In genomic region chr11:60185396-60186231, GRCm38 (mm10) we compare ENCODE assay signal across 8 mouse cellular contexts. TPM values are rescaled to one million over a fixed set of nuclear protein-coding genes. Genes with fewer than 3 reads are reported as not detected.
DNase-seq lines count a peak whose midpoint lies in the region; ATAC-seq and TF ChIP-seq lines count a peak whose summit lies in the region.

No protein-coding gene starts in this region.

- peak overlapping the region; percentile 36; the same call in 1 of the 2 replicates for H3K27ac ChIP-seq in heart, embryonic 13.5 days (replicated peaks)
- no peak overlapping the region for H3K27ac ChIP-seq in liver, embryonic 14.5 days
- H3K27ac ChIP-seq in neural tube, embryonic 12.5 days, result peak overlapping the region; percentile 79

- no peaks in the 10 kb centered on the region for H3K27me3 ChIP-seq in heart, embryonic 13.5 days (replicated peaks)
- H3K27me3 ChIP-seq in liver, embryonic 14.5 days (ENCODE audit: control insufficient read depth, insufficient read depth, low read length), result no peaks in the 10 kb centered on the region
- no peaks in the 10 kb centered on the region for H3K27me3 ChIP-seq in neural tube, embryonic 12.5 days (replicated peaks)

- H3K36me3 ChIP-seq in heart, embryonic 13.5 days, result peaks cover 57% of the 10 kb centered on the region
- no peaks in the 10 kb centered on the region; the same call in none of the 2 replicates for H3K36me3 ChIP-seq in liver, embryonic 14.5 days (replicated peaks; ENCODE audit: control insufficient read depth, insufficient read depth, low read depth)
- peaks cover 57% of the 10 kb centered on the region for H3K36me3 ChIP-seq in neural tube, embryonic 12.5 days

- no peaks in the 10 kb centered on the region for H3K9me3 ChIP-seq in heart, embryonic 13.5 days
- H3K9me3 ChIP-seq in liver, embryonic 14.5 days (ENCODE audit: control insufficient read depth, low read length), result no peaks in the 10 kb centered on the region
- H3K9me3 ChIP-seq in neural tube, embryonic 12.5 days, result no peaks in the 10 kb centered on the region

- H3K4me1 ChIP-seq in heart, embryonic 13.5 days, result peaks cover 78% of the 10 kb centered on the region
- peaks cover 5 to 21% of the 10 kb centered on the region in 2 experiments for H3K4me1 ChIP-seq in liver, embryonic 14.5 days (replicated peaks; ENCODE audit: control insufficient read depth in 2 of 2, insufficient read depth in 2 of 2, low read length in 1 of 2)
- peaks cover 51% of the 10 kb centered on the region for H3K4me1 ChIP-seq in neural tube, embryonic 12.5 days

- no peak overlapping the region for H3K4me3 ChIP-seq in heart, embryonic 13.5 days
- H3K4me3 ChIP-seq in liver, embryonic 14.5 days (ENCODE audit: insufficient read depth in 1 of 2, low read depth in 2 of 2, low read length in 2 of 2), result no peak overlapping the region
- H3K4me3 ChIP-seq in neural tube, embryonic 12.5 days, result no peak overlapping the region

- H3K4me2 ChIP-seq in heart, embryonic 13.5 days, result no peak overlapping the region
- H3K4me2 ChIP-seq in liver, embryonic 14.5 days (ENCODE audit: low read depth), result peak overlapping the region; percentile 18
- no peak overlapping the region; the same call in 1 of the 2 replicates for H3K4me2 ChIP-seq in neural tube, embryonic 12.5 days (replicated peaks)

- no peak for DNase-seq in heart, adult 9 months (ENCODE audit: low spot score in 2 of 2)
- DNase-seq in adrenal gland, postnatal 36 days, result peak; percentile 55 to 58
- DNase-seq in liver, embryonic 14.5 days (ENCODE audit: low read depth in 3 of 3, low spot score in 3 of 3), result no peak
- no peak for DNase-seq in ovary, postnatal 10 days (ENCODE audit: low spot score)
- DNase-seq in kidney, adult 9 months, result no peak

- H3K9ac ChIP-seq in heart, embryonic 13.5 days, result peak overlapping the region; percentile 62
- no peak overlapping the region for H3K9ac ChIP-seq in liver, embryonic 14.5 days (replicated peaks)
- H3K9ac ChIP-seq in neural tube, embryonic 12.5 days, result peak overlapping the region; percentile 36

- WGBS in heart, embryonic 13.5 days, result 67% methylated on average over 20 of the region's 20 CpGs
- 41% methylated on average over 20 of the region's 20 CpGs for WGBS in liver, embryonic 14.5 days (ENCODE audit: insufficient replicate concordance)
- WGBS in neural tube, embryonic 12.5 days, result 84% methylated on average over 20 of the region's 20 CpGs

- ATAC-seq in heart, embryonic 13.5 days (ENCODE audit: extremely low read depth, insufficient number of reproducible peaks, low FRiP score, low TSS enrichment), result no peak
- peak; percentile 90 for ATAC-seq in granulocyte monocyte progenitor cell, adult 5-6 weeks (replicated peaks; ENCODE audit: poor library complexity, severe bottlenecking)
- peak; percentile 34 for ATAC-seq in liver, embryonic 14.5 days (ENCODE audit: insufficient read depth)
- no peak for ATAC-seq in neural tube, embryonic 12.5 days (ENCODE audit: low FRiP score, low read depth)

- no peak for TF ChIP-seq EP300 in liver, embryonic 14.5 days (IDR thresholded peaks at IDR 0.05; ENCODE audit: low read depth)

- no peak for TF ChIP-seq CTCF in liver, embryonic 14.5 days (IDR thresholded peaks at IDR 0.05; ENCODE audit: low read depth)

RNA-seq across cellular contexts. Expression of gene Srebf1, which starts 36.8 kb away (rescaled TPM):
- polyA plus RNA-seq in heart, embryonic 13.5 days (2015; fragmentation: Nextera tagmentation; extraction: Ambion mirVana), result 34.4 and 41.8 TPM in 2 replicates
- 100 to 1,000 TPM; 160 to 181 TPM for total RNA-seq in adrenal gland, postnatal 36 days (2021)
- total RNA-seq in granulocyte monocyte progenitor cell, adult 5-6 weeks (2014; fragmentation: Nextera tagmentation), result 27.3 and 33.0 TPM in 2 replicates
- 36.8 and 42.0 TPM in 2 replicates for total RNA-seq in granulocyte monocyte progenitor cell, adult 5-6 weeks (2017)
- polyA plus RNA-seq in liver, embryonic 14.5 days (2012; rRNA removed), result 38.8 and 45.7 TPM in 2 replicates
- 37.6 and 49.6 TPM in 2 replicates for polyA plus RNA-seq in liver, embryonic 14.5 days (2014; fragmentation: Nextera tagmentation; extraction: Ambion mirVana)
- polyA plus RNA-seq in neural tube, embryonic 12.5 days (2016; fragmentation: Nextera tagmentation; extraction: Ambion mirVana), result 50.0 and 50.9 TPM in 2 replicates

Comparison
In these comparisons a context has a peak if more than half of its experiments do, and no peak if none do; other contexts are left out.
1. ATAC-seq: peak in granulocyte monocyte progenitor cell, adult 5-6 weeks (single experiment) and liver, embryonic 14.5 days (single experiment); none in heart, embryonic 13.5 days (single experiment) and neural tube, embryonic 12.5 days (single experiment).
2. DNase-seq: peak in adrenal gland, postnatal 36 days (2 of 2); none in heart, adult 9 months (0 of 2), liver, embryonic 14.5 days (0 of 3), ovary, postnatal 10 days (single experiment) and kidney, adult 9 months (single experiment).